Mouse (Mus musculus) MEL (cell line): Measurements from ENCODE around the gene Hecw2. TPM values are rescaled to one million over a fixed set of nuclear protein-coding genes. Genes with fewer than 3 reads are reported as not detected.

Source experiments
- DNase-seq: peaks from one replicate; pipeline ENCODE4 v3.0.0; 2011; ENCODE audit warnings: low read depth, low spot score
- H3K27ac ChIP-seq: 2 replicates; pipeline ENCODE4 v1.5.1; 2012; ENCODE audit warnings: low read depth, mild to moderate bottlenecking, control low read depth, low read length, moderate library complexity; ENCODE audit not compliant: control insufficient read depth
- H3K27me3 ChIP-seq, 2 experiments: fragments of 150-350 bp in 1 of 2; sonication (generic) in 1 of 2; 2 replicates each; pipeline ENCODE4 v1.6.1; 2012; ENCODE audit warnings: low read length in 2 of 2, mild to moderate bottlenecking in 2 of 2, improper control_type of control experiment in 1 of 2, moderate library complexity in 1 of 2; ENCODE audit not compliant: insufficient read depth in 2 of 2, control insufficient read depth in 1 of 2
- H3K36me3 ChIP-seq, 2 experiments: 2 replicates each; pipeline ENCODE4 v1.6.1; 2012 to 2014; ENCODE audit warnings: low read length in 2 of 2, improper control_type of control experiment in 1 of 2, inconsistent platforms in 1 of 2, mild to moderate bottlenecking in 1 of 2; ENCODE audit not compliant: insufficient read depth in 2 of 2, control insufficient read depth in 1 of 2
- H3K4me1 ChIP-seq, 2 experiments: fragments of 150-350 bp in 1 of 2; sonication (generic) in 1 of 2; 2 replicates each; pipeline ENCODE4 v1.6.1; 2012; ENCODE audit warnings: low read length in 2 of 2, improper control_type of control experiment in 1 of 2, mild to moderate bottlenecking in 1 of 2; ENCODE audit not compliant: insufficient read depth in 2 of 2, control insufficient read depth in 1 of 2
- H3K4me3 ChIP-seq, 2 experiments: fragments of 150-350 bp in 1 of 2; sonication (generic) in 1 of 2; 2 replicates each; pipeline ENCODE4 v1.5.1; 2012; ENCODE audit warnings: low read depth in 2 of 2, low read length in 2 of 2, mild to moderate bottlenecking in 2 of 2, moderate library complexity in 2 of 2, control low read depth in 1 of 2, improper control_type of control experiment in 1 of 2; ENCODE audit not compliant: control insufficient read depth in 1 of 2, insufficient read depth in 1 of 2
- H3K79me2 ChIP-seq: 2 replicates; pipeline ENCODE4 v1.6.1; 2012; ENCODE audit warnings: mild to moderate bottlenecking, low read length, moderate library complexity; ENCODE audit not compliant: control insufficient read depth, poor library complexity, insufficient read depth
- H3K9ac ChIP-seq: 2 replicates; pipeline ENCODE4 v1.6.1; 2012; ENCODE audit warnings: low read depth, mild to moderate bottlenecking, control low read depth, low read length, moderate library complexity; ENCODE audit not compliant: control insufficient read depth, poor library complexity, severe bottlenecking
- H3K9me3 ChIP-seq: fragments of 150-350 bp; sonication (generic); replicated peaks from 2 replicates; pipeline ENCODE4 v1.6.1; 2012; ENCODE audit warnings: mild to moderate bottlenecking, low read length, improper control_type of control experiment, moderate library complexity; ENCODE audit not compliant: insufficient read depth
- BHLHE40 ChIP-seq: IDR thresholded peaks from 2 replicates; pipeline ENCODE4 v1.6.1; 2012; ENCODE audit warnings: low read depth, mild to moderate bottlenecking, inconsistent platforms, low read length, improper control_type of control experiment, borderline replicate concordance
- CHD1 ChIP-seq: IDR thresholded peaks from 2 replicates; pipeline ENCODE4 v1.6.1; 2012; ENCODE audit warnings: low read depth, mild to moderate bottlenecking, inconsistent platforms, low read length, improper control_type of control experiment
- CHD2 ChIP-seq: IDR thresholded peaks from 2 replicates; pipeline ENCODE4 v1.6.1; 2011; ENCODE audit warnings: low read length, improper control_type of control experiment
- E2F4 ChIP-seq: IDR thresholded peaks from 2 replicates; pipeline ENCODE4 v1.6.1; 2011; ENCODE audit warnings: low read depth, low read length, improper control_type of control experiment, borderline replicate concordance
- ELF1 ChIP-seq: IDR thresholded peaks from 2 replicates; pipeline ENCODE4 v1.6.1; 2014; ENCODE audit warnings: low read depth, mild to moderate bottlenecking, inconsistent platforms, low read length, improper control_type of control experiment, moderate library complexity
- EP300 ChIP-seq, 2 experiments: IDR thresholded peaks; 2 replicates each; pipeline ENCODE4 v1.6.1; 2011; ENCODE audit warnings: improper control_type of control experiment in 2 of 2, low read length in 2 of 2, low read depth in 1 of 2, mild to moderate bottlenecking in 1 of 2
- ETS1 ChIP-seq: IDR thresholded peaks from 2 replicates; pipeline ENCODE4 v1.6.1; 2012; ENCODE audit warnings: low read depth, mild to moderate bottlenecking, inconsistent platforms, low read length, improper control_type of control experiment, moderate library complexity
- GATA1 ChIP-seq: IDR thresholded peaks from 2 replicates; pipeline ENCODE4 v1.6.1; 2011; ENCODE audit warnings: low read depth, low read length, improper control_type of control experiment
- HCFC1 ChIP-seq: IDR thresholded peaks from 2 replicates; pipeline ENCODE4 v1.6.1; 2012; ENCODE audit warnings: low read depth, mild to moderate bottlenecking, inconsistent platforms, low read length, improper control_type of control experiment, moderate library complexity
- JUND ChIP-seq: IDR thresholded peaks from 2 replicates; pipeline ENCODE4 v1.6.1; 2011; ENCODE audit warnings: low read depth, mild to moderate bottlenecking, improper control_type of control experiment, low read length
- MAFK ChIP-seq: IDR thresholded peaks from 2 replicates; pipeline ENCODE4 v1.6.1; 2011; ENCODE audit warnings: low read depth, mild to moderate bottlenecking, low read length, improper control_type of control experiment, borderline replicate concordance
- MAZ ChIP-seq: IDR thresholded peaks from 2 replicates; pipeline ENCODE4 v1.6.1; 2012; ENCODE audit warnings: low read depth, mild to moderate bottlenecking, inconsistent platforms, low read length, improper control_type of control experiment
- MXI1 ChIP-seq: IDR thresholded peaks from 2 replicates; pipeline ENCODE4 v1.6.1; 2011; ENCODE audit warnings: mild to moderate bottlenecking, low read depth, low read length, improper control_type of control experiment
- MYC ChIP-seq: IDR thresholded peaks from 2 replicates; pipeline ENCODE4 v1.6.1; 2011; ENCODE audit warnings: low read depth, mild to moderate bottlenecking, low read length, improper control_type of control experiment, moderate library complexity
- NELFE ChIP-seq: IDR thresholded peaks from 2 replicates; pipeline ENCODE4 v1.6.1; 2011; ENCODE audit warnings: low read depth, low read length, improper control_type of control experiment
- POLR2AphosphoS5 ChIP-seq: IDR thresholded peaks from 2 replicates; pipeline ENCODE4 v1.6.1; 2012; ENCODE audit warnings: low read depth, borderline replicate concordance, mild to moderate bottlenecking, inconsistent platforms, low read length, moderate library complexity, mixed read lengths
- SIN3A ChIP-seq: IDR thresholded peaks from 2 replicates; pipeline ENCODE4 v1.6.1; 2012; ENCODE audit warnings: low read length, improper control_type of control experiment, inconsistent platforms
- SMC3 ChIP-seq: IDR thresholded peaks from 2 replicates; pipeline ENCODE4 v1.6.1; 2011; ENCODE audit warnings: low read depth, low read length, improper control_type of control experiment
- TAL1 ChIP-seq: IDR thresholded peaks from 2 replicates; pipeline ENCODE4 v1.6.1; 2012; ENCODE audit warnings: mild to moderate bottlenecking, inconsistent platforms, low read length, moderate library complexity, mixed read lengths
- TCF12 ChIP-seq: IDR thresholded peaks from 2 replicates; pipeline ENCODE4 v1.6.1; 2014; ENCODE audit warnings: low read depth, mild to moderate bottlenecking, inconsistent platforms, low read length, improper control_type of control experiment, moderate library complexity
- USF1 ChIP-seq: IDR thresholded peaks from 2 replicates; pipeline ENCODE4 v1.6.1; 2014; ENCODE audit warnings: low read depth, mild to moderate bottlenecking, inconsistent platforms, low read length, improper control_type of control experiment, moderate library complexity
- USF2 ChIP-seq, 2 experiments: IDR thresholded peaks; 2 replicates each; pipeline ENCODE4 v1.6.1; 2011 to 2012; ENCODE audit warnings: improper control_type of control experiment in 2 of 2, low read length in 2 of 2, borderline replicate concordance in 1 of 2, inconsistent platforms in 1 of 2, low read depth in 1 of 2, mild to moderate bottlenecking in 1 of 2; ENCODE audit not compliant: insufficient read depth in 1 of 2
- ZMIZ1 ChIP-seq: IDR thresholded peaks from 2 replicates; pipeline ENCODE4 v1.6.1; 2012; ENCODE audit warnings: low read depth, mild to moderate bottlenecking, inconsistent platforms, low read length, improper control_type of control experiment, moderate library complexity
- ZNF384 ChIP-seq: IDR thresholded peaks from 2 replicates; pipeline ENCODE4 v1.6.1; 2012; ENCODE audit warnings: low read depth, mild to moderate bottlenecking, inconsistent platforms, low read length, improper control_type of control experiment
- polyA plus RNA-seq, 2 experiments: library from polyadenylated mRNA; stranded (reverse) in 1 of 2; unstranded in 1 of 2; fragments of >175 nt in 1 of 2; fragments of >200 nt in 1 of 2; gene quantifications; 2 replicates each; pipeline versions ENCODE4 v1.2.1 to v1.2.4; 2012; ENCODE audit warnings: low replicate concordance in 2 of 2, low read depth in 1 of 2; ENCODE audit not compliant: insufficient read length in 2 of 2, insufficient read depth in 1 of 2, missing spikeins in 1 of 2
- total RNA-seq: library from RNA; depleted of rRNA; stranded (reverse); fragments of 300-350 nt; gene quantifications from 2 replicates; pipeline ENCODE4 v1.2.3, GENCODE M21; 2012

Hecw2 gene
- total and polyA plus RNA-seq, 3 experiments, result not detected

- no peak for DNase-seq
- H3K27ac ChIP-seq, result no peak overlapping the region
- H3K36me3 ChIP-seq, result no peaks in the 10 kb centered on the region
- no peaks in the 10 kb centered on the region for H3K79me2 ChIP-seq
- no peaks in the 10 kb centered on the region for H3K4me1 ChIP-seq
- no peaks in the 10 kb centered on the region for H3K27me3 ChIP-seq
- H3K4me3 ChIP-seq, result no peak overlapping the region
- H3K9ac ChIP-seq, result no peak overlapping the region
- TF ChIP-seq USF2 (IDR thresholded peaks at IDR 0.05; ENCODE audit: borderline replicate concordance in 1 of 2, insufficient read depth in 1 of 2, low read depth in 1 of 2, low read length in 2 of 2) (no peak), MXI1 (no peak), USF1 (no peak), ELF1 (no peak), TCF12 (no peak), MAZ (no peak)
- no peaks in the 10 kb centered on the region for H3K9me3 ChIP-seq
Measured at GRCm38 (mm10) chr1:53816353-53816752, 378.6 kb downstream of the Hecw2 start.

DNA sequence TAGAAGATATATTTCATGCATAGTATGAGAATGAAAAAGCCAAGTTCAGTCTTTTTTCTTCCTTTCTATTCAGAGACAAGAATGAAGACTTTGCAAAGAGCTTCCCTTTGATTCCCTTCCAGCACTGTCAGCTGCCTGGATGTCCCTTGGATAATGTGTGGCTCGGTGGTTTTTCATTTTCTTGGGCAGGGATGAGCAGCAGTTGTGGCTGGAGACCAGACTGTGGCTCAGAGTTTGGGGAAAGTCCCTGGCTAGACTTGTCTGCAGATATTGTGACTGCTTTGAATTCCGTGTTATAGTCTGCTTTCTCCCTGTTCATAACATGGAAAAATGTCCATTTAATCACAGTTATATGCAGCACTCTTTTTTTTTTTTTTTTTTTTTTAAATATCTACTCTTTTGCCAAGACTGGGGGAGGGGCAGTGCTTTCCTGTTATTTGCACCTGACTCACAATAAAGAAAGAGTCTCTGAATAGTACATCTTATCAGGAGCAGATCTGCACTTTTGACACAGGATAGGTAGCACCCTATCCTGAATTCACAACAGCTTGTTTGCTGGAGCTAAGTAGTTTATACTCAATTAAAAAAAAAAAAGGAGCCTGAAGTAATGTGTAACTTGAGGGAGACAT lies 380.8 kb downstream of the Hecw2 start:
- Histone ChIP-seq H3K36me3 (no peaks in the 10 kb centered on the region), H3K9me3 (no peaks in the 10 kb centered on the region), H3K4me1 (no peaks in the 10 kb centered on the region), H3K27ac (no peak overlapping the region), H3K27me3 (no peaks in the 10 kb centered on the region), H3K79me2 (no peaks in the 10 kb centered on the region), H3K4me3 (no peak overlapping the region), H3K9ac (no peak overlapping the region)
- DNase-seq, result no peak
- TF ChIP-seq SIN3A, result no peak
- no peak for TF ChIP-seq TCF12
- no peak for TF ChIP-seq GATA1
- no peak for TF ChIP-seq TAL1
- no peak for TF ChIP-seq MXI1
- no peak for TF ChIP-seq ETS1
- TF ChIP-seq E2F4, result no peak
- no peak for TF ChIP-seq HCFC1
- TF ChIP-seq CHD1, result no peak

DNA sequence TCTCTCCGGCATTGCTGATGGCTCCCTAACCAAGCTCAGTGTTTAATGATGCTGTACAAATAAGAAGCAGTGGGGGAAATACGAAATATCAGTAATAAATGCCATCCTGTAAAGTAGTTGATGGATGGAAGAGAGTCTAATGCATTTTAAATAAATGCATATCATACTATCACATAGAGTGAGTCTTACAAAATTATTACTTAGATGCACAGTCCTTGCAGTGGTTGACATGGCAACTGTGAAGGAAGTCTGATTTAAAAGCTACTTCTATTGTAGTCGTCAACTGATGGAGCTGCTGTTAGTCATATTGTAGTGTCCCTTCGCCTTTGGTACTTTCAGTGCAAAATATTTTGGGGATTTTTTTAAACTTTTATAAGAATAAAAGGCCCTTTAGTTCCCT lies 383.0 kb downstream of the Hecw2 start:
- DNase-seq, result no peak
- no peaks in the 10 kb centered on the region for H3K27me3 ChIP-seq
- H3K4me1 ChIP-seq, result no peaks in the 10 kb centered on the region
- no peaks in the 10 kb centered on the region for H3K9me3 ChIP-seq
- no peaks in the 10 kb centered on the region for H3K79me2 ChIP-seq
- H3K36me3 ChIP-seq, result no peaks in the 10 kb centered on the region
- H3K9ac ChIP-seq, result no peak overlapping the region
- H3K27ac ChIP-seq, result no peak overlapping the region
- no peak overlapping the region for H3K4me3 ChIP-seq
- no peak for TF ChIP-seq CHD1
- TF ChIP-seq TAL1, result no peak
- TF ChIP-seq POLR2AphosphoS5, result no peak
- TF ChIP-seq SIN3A, result no peak
- TF ChIP-seq JUND, result no peak
- no peak for TF ChIP-seq ETS1
- no peak for TF ChIP-seq HCFC1
- TF ChIP-seq NELFE, result no peak
- TF ChIP-seq ZMIZ1, result no peak
- no peak for TF ChIP-seq TCF12
- no peak for TF ChIP-seq USF2 (IDR thresholded peaks at IDR 0.05; ENCODE audit: borderline replicate concordance in 1 of 2, insufficient read depth in 1 of 2, low read depth in 1 of 2, low read length in 2 of 2)
- TF ChIP-seq CHD2, result no peak
- no peak for TF ChIP-seq GATA1
- TF ChIP-seq BHLHE40, result no peak
- no peak for TF ChIP-seq MYC
- no peak for TF ChIP-seq ZNF384
- no peak for TF ChIP-seq MAFK
- TF ChIP-seq MAZ, result no peak
- no peak for TF ChIP-seq SMC3
- no peak for TF ChIP-seq EP300 (IDR thresholded peaks at IDR 0.05; ENCODE audit: low read depth in 1 of 2, low read length in 2 of 2)
